Mouse (Mus musculus) hindbrain, embryonic 16.5 days (tissue): Measurements from ENCODE around the gene Kiss1. TPM values are rescaled to one million over a fixed set of nuclear protein-coding genes. Genes with fewer than 3 reads are reported as not detected.

ENCODE experiments used
- ATAC-seq: fragments of 200-750 bp; cut with Nextera tagmentation; 2 replicates; pipeline ENCODE4 v1.8.0; 2017; ENCODE audit warnings: moderate TSS enrichment, moderate library complexity
- H3K27ac ChIP-seq: fragments of 300-500 bp; sonication (generic); 2 replicates; pipeline ENCODE4 v1.5.1; 2014; ENCODE audit warnings: low read depth, mild to moderate bottlenecking, control low read depth, low read length, moderate library complexity
- H3K27me3 ChIP-seq: fragments of 300-500 bp; sonication (generic); replicated peaks from 2 replicates; pipeline ENCODE4 v1.6.1; 2014; ENCODE audit warnings: low read length; ENCODE audit not compliant: control insufficient read depth, insufficient read depth
- H3K36me3 ChIP-seq: fragments of 300-500 bp; sonication (generic); 2 replicates; pipeline ENCODE4 v1.6.1; 2014; ENCODE audit warnings: mild to moderate bottlenecking, low read length, moderate library complexity, mixed read lengths; ENCODE audit not compliant: control insufficient read depth, insufficient read depth
- H3K4me1 ChIP-seq: fragments of 300-500 bp; sonication (generic); 2 replicates; pipeline ENCODE4 v1.6.1; 2014; ENCODE audit warnings: low read depth, low read length; ENCODE audit not compliant: control insufficient read depth, insufficient read depth
- H3K4me2 ChIP-seq: fragments of 300-500 bp; sonication (generic); 2 replicates; pipeline ENCODE4 v1.6.1; 2014; ENCODE audit warnings: mild to moderate bottlenecking, low read length, control low read depth, moderate library complexity
- H3K4me3 ChIP-seq: fragments of 300-500 bp; sonication (generic); 2 replicates; pipeline ENCODE4 v1.5.1; 2014; ENCODE audit warnings: mild to moderate bottlenecking, low read length, control low read depth, moderate library complexity
- H3K9ac ChIP-seq: fragments of 300-500 bp; sonication (generic); 2 replicates; pipeline ENCODE4 v1.6.1; 2014; ENCODE audit warnings: low read depth, mild to moderate bottlenecking, control low read depth, low read length, moderate library complexity
- H3K9me3 ChIP-seq: fragments of 300-500 bp; sonication (generic); 2 replicates; pipeline ENCODE4 v1.6.1; 2014; ENCODE audit warnings: mild to moderate bottlenecking, low read length, moderate library complexity; ENCODE audit not compliant: control insufficient read depth
- whole genome bisulfite sequencing: fragments of 180-500 bp; shearing (Covaris S2); extraction: QIAGEN DNeasy Blood & Tissue Kit; methylation state at CpG from one replicate; pipeline ENCODE4 v1.1.7; 2014; 5-methylcytosine and 5-hydroxymethylcytosine counted together
- polyA plus RNA-seq: library from polyadenylated mRNA; unstranded; fragments of >200 nt; fragmentation: Nextera tagmentation; extraction: Ambion mirVana; gene quantifications from 2 replicates; pipeline ENCODE4 v1.2.1, GENCODE M21; 2015

Gene Kiss1
- polyA plus RNA-seq, 1 experiment from 2014 or later, result not detected

- H3K36me3 ChIP-seq, result peaks cover 15% of the 10 kb centered on the region
- no peak for ATAC-seq
- no peaks in the 10 kb centered on the region for H3K4me1 ChIP-seq
- no peak overlapping the region for H3K4me3 ChIP-seq
- H3K27ac ChIP-seq, result no peak overlapping the region
- no peak overlapping the region for H3K9ac ChIP-seq
- no peaks in the 10 kb centered on the region for H3K27me3 ChIP-seq
- no peak overlapping the region for H3K4me2 ChIP-seq
- 93% methylated on average over 12 of the region's 12 CpGs for WGBS
- no peaks in the 10 kb centered on the region for H3K9me3 ChIP-seq
Measured at GRCm38 (mm10) chr1:133287880-133288279, 33.8 kb upstream of the Kiss1 start.

- no peak for ATAC-seq
- no peak overlapping the region for H3K27ac ChIP-seq
- no peak overlapping the region for H3K4me3 ChIP-seq
- H3K4me1 ChIP-seq, result no peaks in the 10 kb centered on the region
- WGBS, result 92% methylated on average over 6 of the region's 6 CpGs
- no peaks in the 10 kb centered on the region for H3K27me3 ChIP-seq
- peaks cover 5% of the 10 kb centered on the region; the same call in 1 of the 2 replicates for H3K36me3 ChIP-seq
- no peak overlapping the region for H3K4me2 ChIP-seq
- H3K9ac ChIP-seq, result no peak overlapping the region
- H3K9me3 ChIP-seq, result no peaks in the 10 kb centered on the region
Measured at GRCm38 (mm10) chr1:133291888-133292287, 29.8 kb upstream of the Kiss1 start.

- ATAC-seq, result no peak
- Histone ChIP-seq H3K9ac (no peak overlapping the region), H3K4me3 (no peak overlapping the region), H3K4me2 (no peak overlapping the region), H3K27me3 (no peaks in the 10 kb centered on the region), H3K9me3 (no peaks in the 10 kb centered on the region), H3K27ac (no peak overlapping the region), H3K4me1 (no peaks in the 10 kb centered on the region), H3K36me3 (peaks cover 3% of the 10 kb centered on the region; the same call in 1 of the 2 replicates)
Measured at GRCm38 (mm10) chr1:133292608-133293007, 29.1 kb upstream of the Kiss1 start.

GRCm38 (mm10) chr1:133296376-133296775, 25.3 kb upstream of the Kiss1 start:
- 72% methylated on average over 9 of the region's 9 CpGs for WGBS
- no peak overlapping the region for H3K4me2 ChIP-seq
- H3K27me3 ChIP-seq, result no peaks in the 10 kb centered on the region
- no peak overlapping the region for H3K27ac ChIP-seq
- no peak overlapping the region for H3K9ac ChIP-seq
- H3K4me3 ChIP-seq, result no peak overlapping the region
- H3K9me3 ChIP-seq, result no peaks in the 10 kb centered on the region
- no peaks in the 10 kb centered on the region for H3K4me1 ChIP-seq
- no peak for ATAC-seq
- H3K36me3 ChIP-seq, result peaks cover 5% of the 10 kb centered on the region; the same call in 1 of the 2 replicates

- ATAC-seq, result no peak
- Histone ChIP-seq H3K9me3 (no peaks in the 10 kb centered on the region), H3K4me3 (no peak overlapping the region), H3K4me1 (peaks cover 3% of the 10 kb centered on the region; the same call in 1 of the 2 replicates), H3K36me3 (0 out of 2 replicates have a peak, but pooled peaks cover 5% of the 10 kb centered on the region), H3K27me3 (no peaks in the 10 kb centered on the region), H3K27ac (no peak overlapping the region), H3K9ac (no peak overlapping the region), H3K4me2 (no peak overlapping the region)
- WGBS, result 43% methylated on average over 14 of the region's 14 CpGs
Measured at GRCm38 (mm10) chr1:133298816-133299215, 22.9 kb upstream of the Kiss1 start.

- 33% methylated on average over 3 of the region's 3 CpGs for WGBS
- Histone ChIP-seq H3K9me3 (no peaks in the 10 kb centered on the region), H3K9ac (no peak overlapping the region), H3K4me2 (no peak overlapping the region), H3K4me3 (no peak overlapping the region), H3K4me1 (peaks cover 3% of the 10 kb centered on the region; the same call in 1 of the 2 replicates), H3K27me3 (no peaks in the 10 kb centered on the region), H3K36me3 (0 out of 2 replicates have a peak, but pooled peaks cover 5% of the 10 kb centered on the region), H3K27ac (no peak overlapping the region)
- ATAC-seq, result no peak
Measured at GRCm38 (mm10) chr1:133302540-133302939, 19.1 kb upstream of the Kiss1 start.

GRCm38 (mm10) chr1:133306842-133307241, 14.8 kb upstream of the Kiss1 start:
- Histone ChIP-seq H3K4me3 (no peak overlapping the region), H3K27ac (no peak overlapping the region), H3K9me3 (no peaks in the 10 kb centered on the region), H3K36me3 (no peaks in the 10 kb centered on the region), H3K4me2 (no peak overlapping the region), H3K27me3 (no peaks in the 10 kb centered on the region), H3K4me1 (peaks cover 6% of the 10 kb centered on the region), H3K9ac (no peak overlapping the region)
- ATAC-seq, result 0 out of 2 replicates have a peak, but pooled peaks have one; percentile 9
- 1% methylated on average over 4 of the region's 4 CpGs for WGBS

- Histone ChIP-seq H3K27me3 (no peaks in the 10 kb centered on the region), H3K27ac (no peak overlapping the region), H3K9me3 (no peaks in the 10 kb centered on the region), H3K4me2 (no peak overlapping the region), H3K9ac (no peak overlapping the region), H3K36me3 (no peaks in the 10 kb centered on the region), H3K4me1 (peaks cover 8% of the 10 kb centered on the region), H3K4me3 (no peak overlapping the region)
- ATAC-seq, result no peak
- 14% methylated on average over 6 of the region's 6 CpGs for WGBS
Measured at GRCm38 (mm10) chr1:133307318-133307717, 14.4 kb upstream of the Kiss1 start.

GRCm38 (mm10) chr1:133309652-133310267, 11.9 kb upstream of the Kiss1 start, which contains the start of gene Golt1a:
TSS of gene Golt1a (plus strand) at chr1:133309800.
- peaks cover 5% of the 10 kb centered on the region for H3K4me1 ChIP-seq
- ATAC-seq, result no peak
- no peaks in the 10 kb centered on the region for H3K36me3 ChIP-seq
- H3K4me2 ChIP-seq, result no peak within 1 kb of the TSS
- no peaks in the 10 kb centered on the region for H3K27me3 ChIP-seq
- no peaks in the 10 kb centered on the region for H3K9me3 ChIP-seq
- WGBS, result 65% methylated on average over 14 of the region's 14 CpGs
- no peak within 1 kb of the TSS for H3K27ac ChIP-seq
- no peak within 1 kb of the TSS for H3K9ac ChIP-seq
- H3K4me3 ChIP-seq, result no peak within 1 kb of the TSS
